Mouse (Mus musculus): ENCODE measurements around the gene Scn10a.

GRCm38 (mm10) chr9:119571411-119571888 is 147.7 kb downstream of the Scn10a start:
- TF ChIP-seq CTCF (IDR thresholded peaks at IDR 0.05; ENCODE audit: low read depth): no peak
- no peak for TF ChIP-seq EP300 (IDR thresholded peaks at IDR 0.05; ENCODE audit: low read depth)

All from heart, postnatal 0 days (tissue).